Mouse (Mus musculus): ENCODE measurements around the gene Nab2.
A peak's percentile ranks its signal among the peaks of the same experiment; 100 is the strongest.
"Not testable (repeated sequence)": the region's sequence is repeated elsewhere in the genome, so short reads cannot be mapped to it uniquely, and the experiment has no call there.

The Nab2 gene

DNA sequence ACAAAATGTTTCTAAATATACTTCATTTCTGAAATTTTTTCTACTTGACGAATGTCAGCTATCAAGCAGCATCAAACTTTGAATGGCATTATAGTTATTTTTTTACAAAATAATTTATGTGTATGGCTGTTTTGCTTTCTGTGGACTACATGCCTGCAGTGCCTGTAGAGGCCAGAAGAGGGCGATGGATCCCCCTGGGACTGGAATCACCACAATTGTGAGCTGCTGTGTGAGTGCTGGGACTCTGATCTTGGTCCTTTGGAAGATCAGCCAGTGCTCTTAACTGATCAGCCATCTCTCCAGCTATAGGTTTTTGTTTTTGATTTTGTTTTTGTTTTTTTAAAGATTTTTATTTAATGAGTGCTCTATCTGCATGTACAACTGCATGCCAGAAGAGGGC lies 2.9 kb upstream of the Nab2 start:
- DNase-seq, result no peak

GRCm38 (mm10) chr10:127670185-127670584 lies 1.8 kb upstream of the Nab2 start:
- DNase-seq, result no peak

DNA sequence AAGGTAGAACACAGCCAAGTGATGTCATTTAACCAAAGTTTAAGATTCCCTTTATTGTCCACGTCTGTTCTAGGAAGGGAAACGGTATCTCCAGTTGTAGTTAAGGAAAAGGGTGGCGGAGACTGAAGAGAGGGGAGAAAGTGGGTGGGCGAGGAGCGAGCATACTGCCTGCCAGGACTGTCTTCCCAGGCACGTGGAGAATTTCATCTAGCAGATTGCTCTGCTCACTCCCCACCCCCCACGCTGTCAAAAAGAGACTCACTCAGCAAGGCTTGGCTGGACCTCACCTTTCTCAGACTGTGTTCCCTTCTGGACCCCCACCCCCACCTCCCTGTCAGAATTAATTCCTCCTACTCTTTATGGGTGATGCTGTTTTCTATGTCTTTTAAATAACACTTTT lies 802 bp upstream of the Nab2 start:
- DNase-seq, result no peak

- DNase-seq, result peak; percentile 59 to 71
These were observed 887 bp downstream of the Nab2 start for GRCm38 (mm10) chr10:127667269-127668092.

- DNase-seq, result peak; percentile 67 to 72
These were observed 1.7 kb downstream of the Nab2 start, which contains the start of gene Nemp1 for GRCm38 (mm10) chr10:127666501-127667268. Gene Nemp1 (plus strand): TSS chr10:127666901.

- peak in 1 of 2 experiments; percentile 29 for DNase-seq
These were observed 2.8 kb downstream of the Nab2 start for GRCm38 (mm10) chr10:127665366-127666181.

- no peak for DNase-seq
These were observed 3.5 kb downstream of the Nab2 start for GRCm38 (mm10) chr10:127664891-127665290.

DNA sequence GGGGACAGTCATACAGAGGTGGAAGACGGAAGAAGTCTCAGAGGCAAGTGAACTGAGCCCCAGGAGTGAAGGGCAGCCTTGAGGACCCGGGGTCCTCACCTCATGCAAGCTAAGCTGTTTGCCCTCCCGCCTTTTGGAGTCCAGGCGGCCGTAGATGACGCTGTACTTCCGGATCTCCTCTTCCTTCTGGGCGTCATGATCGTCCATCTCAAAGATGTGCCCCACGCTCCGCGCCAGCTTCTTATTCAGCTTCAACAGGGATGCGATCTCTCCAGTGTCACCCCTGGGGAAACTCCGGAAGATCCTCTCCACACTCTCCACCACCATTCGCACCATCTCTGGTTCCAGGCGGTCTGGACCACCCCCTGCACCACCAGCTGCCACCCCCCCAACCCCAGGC lies 4.2 kb downstream of the Nab2 start:
- DNase-seq, result no peak

DNA sequence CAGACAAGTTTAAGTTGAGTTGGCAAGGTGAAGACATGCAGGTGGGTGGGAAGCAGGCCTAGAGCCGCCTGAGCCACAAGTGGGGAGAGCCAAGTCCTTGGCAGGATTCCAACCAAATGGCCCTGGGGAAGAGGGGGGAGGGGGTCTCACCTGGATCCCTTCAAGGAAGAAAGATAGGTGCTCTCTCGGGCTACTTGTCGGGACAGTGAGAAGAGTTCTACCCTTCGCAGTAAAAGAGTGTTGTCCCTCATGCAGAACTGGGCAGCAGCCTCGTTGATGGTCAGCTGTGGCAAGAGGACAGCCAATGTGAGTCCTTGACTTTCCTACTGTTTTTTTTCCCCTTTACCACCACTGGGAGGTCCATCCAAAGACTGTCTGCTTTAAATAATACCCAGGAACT lies 4.8 kb downstream of the Nab2 start:
- no peak for DNase-seq

DNA sequence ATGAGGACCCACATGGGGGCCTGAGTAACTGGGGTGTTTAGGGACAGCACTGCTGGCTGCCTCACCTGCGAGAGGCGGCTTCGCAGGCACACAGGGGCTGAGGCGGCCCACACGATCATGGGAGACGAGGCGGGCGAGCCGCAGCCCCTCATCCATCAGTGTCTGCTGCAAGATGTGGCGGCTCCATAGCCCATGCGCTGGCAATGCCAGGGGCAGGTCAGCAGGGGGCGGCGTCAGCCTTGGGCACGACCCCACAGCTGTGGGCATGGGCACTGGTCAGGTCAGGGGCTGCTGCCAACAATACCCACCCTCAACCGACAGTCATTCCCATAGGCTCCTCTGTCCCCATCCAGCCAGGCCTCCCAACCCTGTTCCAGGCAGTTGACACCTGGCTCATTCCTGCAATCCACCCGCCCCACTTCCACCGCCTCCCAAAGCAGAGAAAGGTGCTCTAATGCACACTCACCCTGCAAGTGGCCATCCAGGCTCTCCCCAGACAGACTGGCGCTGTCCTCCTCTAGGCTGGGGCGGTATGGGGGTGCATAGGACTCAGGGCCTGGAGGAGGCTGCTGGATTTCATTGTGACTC lies 5.6 kb downstream of the Nab2 start:
- DNase-seq, result peak in 1 of 2 experiments; percentile 64

DNA sequence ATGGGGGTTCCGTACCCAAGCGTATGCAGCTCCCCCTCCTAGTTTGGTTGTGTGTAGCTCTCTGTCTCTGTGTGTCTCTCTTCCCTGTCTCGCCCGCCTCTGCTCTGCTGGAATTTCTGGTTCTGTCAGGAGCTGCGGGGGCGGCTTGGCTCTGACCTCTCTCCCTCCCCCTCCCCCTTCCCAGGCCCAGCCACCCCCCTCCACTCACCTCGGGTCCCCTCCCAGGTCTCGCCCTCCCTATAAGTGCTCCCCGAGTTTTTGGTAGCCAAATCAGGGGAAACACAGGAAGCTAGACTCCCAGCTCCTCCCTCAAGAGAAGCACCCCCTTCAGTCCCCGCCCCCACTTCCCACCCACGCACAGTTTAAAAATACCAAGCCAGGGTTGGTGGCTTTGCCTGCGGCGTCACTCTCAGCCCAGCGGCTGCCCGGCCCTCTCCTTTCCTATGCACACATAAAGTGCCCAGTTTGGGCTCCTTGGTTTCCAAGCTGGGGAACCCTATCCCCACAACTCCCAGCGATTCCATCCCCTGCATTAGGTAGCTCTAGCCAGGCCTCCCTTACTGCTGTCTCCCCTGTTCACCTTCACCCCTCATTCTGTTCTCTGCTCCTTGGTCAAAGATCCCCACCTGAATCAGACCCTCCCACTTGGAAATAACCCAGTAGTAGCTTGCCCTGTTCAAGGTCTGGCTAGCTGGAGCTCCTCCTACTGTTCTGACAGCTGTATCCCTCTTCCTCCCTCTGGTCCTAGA lies 6.3 kb downstream of the Nab2 start:
- peak in 1 of 2 experiments; percentile 65 for DNase-seq

DNA sequence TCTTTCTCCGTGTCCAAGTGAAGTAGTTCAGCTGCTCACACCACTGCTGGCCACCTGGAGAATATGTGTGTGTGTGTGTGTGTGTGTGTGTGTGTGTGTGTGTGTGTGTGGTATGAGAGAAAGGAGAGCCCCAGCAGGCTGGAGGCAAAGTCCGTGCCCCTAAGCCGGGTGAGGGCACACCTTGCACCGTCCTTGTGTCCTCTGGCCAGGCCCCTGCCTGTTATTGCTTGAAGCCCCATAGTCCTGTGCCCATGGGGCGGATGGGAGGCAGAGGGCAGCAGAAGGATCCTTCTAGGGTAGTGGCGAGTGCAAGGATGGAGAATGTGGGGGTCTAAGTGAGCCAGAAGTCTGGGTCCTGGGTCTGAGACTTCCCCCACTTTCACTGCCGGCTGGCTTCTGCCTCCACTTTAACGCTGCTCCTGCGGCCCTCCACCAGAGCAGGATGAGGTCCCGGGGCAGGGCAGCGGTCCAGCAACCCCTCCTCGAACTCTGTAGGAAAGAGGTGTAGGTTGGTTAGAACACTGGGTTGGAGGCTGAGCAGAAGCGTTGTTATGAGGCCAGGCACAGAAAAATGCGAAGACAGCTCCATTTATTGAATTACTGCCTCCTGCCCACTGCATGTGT lies 7.0 kb downstream of the Nab2 start:
- DNase-seq, result peak in 1 of 2 experiments; percentile 27

DNA sequence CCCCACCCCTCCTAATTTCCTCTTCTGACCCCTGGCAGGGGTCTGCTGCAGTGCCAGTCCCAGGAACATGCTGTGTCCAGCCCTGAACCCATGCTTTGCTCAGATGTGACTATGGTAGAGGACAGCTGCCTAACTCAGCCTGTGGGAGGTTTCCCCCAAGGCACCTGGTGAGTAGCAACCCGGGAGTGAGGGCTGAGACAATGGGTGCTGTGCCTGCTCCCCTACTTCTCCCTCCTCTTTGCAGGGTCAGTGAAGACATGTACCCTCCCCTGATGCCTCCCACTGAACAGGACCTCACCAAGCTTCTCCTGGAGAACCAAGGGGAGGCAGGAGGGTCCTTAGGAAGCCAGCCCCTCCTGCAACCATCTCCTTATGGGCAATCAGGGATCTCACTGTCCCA lies 8.8 kb downstream of the Nab2 start:
- no peak for DNase-seq

DNA sequence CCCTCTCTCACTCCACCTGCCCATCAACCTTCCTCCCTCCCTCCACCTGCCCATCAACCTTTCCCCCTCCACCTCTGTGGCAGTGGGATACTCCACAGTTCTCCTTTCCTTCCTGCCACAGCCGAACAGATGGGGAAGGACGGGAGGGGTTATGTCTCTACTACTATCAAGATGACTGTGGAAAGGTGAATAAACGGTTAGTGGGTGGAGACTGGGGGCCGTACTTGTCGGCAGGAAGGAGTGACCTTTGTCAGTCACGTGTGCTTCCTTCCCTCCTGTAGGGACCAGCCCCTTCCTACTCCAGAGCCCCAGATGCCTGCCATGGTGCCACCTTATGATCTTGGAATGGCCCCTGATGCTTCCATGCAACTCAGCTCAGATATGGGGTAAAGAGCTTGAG lies 10.3 kb downstream of the Nab2 start:
- DNase-seq, result no peak

- not testable (repeated sequence) for DNase-seq
These were observed 10.8 kb downstream of the Nab2 start for GRCm38 (mm10) chr10:127657617-127658016.

DNA sequence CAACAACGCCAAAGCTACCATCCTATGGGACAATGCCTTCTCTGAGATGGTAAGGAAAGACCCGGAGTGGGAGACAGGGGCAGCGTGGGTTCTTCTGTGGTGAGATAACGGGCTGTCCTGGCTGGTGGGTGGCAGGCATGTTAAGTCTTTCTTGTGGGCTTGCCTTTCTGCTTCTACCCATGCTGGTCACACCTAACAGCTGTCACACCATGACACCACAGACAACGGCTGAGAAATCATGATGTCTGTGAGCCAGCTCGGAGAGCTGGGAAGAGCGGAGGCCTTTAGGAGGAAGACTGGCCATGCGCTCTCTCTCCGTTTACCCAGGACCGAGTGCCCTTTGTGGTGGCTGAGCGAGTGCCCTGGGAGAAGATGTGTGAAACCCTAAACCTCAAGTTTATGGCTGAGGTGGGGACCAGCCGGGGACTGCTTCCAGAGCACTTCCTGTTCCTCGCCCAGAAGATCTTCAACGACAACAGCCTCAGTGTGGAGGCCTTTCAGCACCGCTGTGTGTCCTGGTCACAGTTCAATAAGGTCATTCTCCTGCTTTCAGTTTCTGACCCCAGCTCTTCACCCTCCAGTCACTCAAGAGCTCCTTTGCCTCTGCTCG lies 13.3 kb downstream of the Nab2 start:
- DNase-seq, result no peak

DNA sequence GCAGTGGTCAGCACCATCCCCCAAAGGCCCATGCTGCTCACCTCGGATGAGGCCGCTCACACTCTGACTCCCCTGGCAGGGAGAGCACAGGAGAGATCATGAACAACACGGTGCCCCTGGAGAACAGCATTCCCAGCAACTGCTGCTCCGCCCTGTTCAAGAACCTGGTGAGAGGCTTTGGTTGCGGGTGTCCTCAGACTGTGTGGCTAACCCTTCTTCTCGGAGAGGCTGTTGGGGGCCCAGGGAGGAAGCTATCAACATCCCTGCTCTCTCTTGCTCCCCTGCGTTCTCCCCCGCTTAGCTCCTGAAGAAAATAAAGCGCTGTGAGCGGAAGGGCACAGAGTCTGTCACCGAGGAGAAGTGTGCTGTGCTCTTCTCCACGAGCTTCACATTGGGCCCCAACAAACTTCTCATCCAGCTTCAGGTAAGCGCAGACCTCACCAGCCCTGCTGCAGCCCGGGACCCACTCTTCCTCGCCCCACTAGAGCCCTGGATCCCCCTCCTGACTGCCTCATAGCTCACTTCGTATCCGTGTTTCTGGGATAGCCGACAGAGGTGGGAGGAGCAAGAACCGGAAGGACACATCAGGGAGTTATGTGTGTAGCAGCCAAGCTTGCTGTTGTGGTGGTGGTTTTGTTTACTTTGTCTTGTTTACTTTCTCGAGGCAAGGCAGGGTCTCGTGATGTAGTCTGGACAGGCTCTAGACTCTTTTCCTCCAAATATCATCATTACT lies 15.3 kb downstream of the Nab2 start:
- no peak for DNase-seq

GRCm38 (mm10) chr10:127645791-127646190 lies 22.6 kb downstream of the Nab2 start:
- DNase-seq, result no peak

DNA sequence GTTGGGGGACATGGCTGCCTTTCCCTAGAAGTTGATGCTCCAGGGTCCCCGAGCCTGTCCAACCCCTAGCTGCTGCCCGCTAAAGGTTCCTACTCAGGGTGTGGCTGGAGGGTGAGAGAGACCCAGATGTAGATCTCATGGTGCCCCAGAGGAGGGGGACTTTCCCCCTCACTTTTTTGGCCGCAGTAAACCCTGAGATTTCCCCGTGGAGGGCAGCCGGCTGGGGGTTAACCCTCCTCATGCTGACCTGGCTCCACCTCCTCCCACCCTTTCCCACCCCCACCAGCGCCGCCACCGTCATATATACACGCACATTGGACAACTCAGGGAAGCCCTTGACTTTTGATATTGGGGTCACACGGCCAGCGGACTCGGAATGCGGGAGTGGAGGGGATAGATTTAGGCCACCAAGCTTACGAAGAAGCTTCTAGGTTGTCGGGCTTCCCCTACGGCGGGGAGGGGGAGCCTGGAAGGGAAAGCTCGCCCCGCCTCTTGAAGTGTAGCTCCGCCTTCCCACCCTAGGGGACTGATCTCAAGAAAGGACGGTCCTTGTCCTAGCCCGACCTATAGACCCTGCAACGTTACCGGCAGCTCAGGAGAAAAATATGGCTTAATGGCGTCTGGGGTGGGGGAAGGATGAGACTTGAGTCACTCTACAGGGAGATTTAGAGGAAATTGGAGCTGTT lies 24.7 kb downstream of the Nab2 start:
- DNase-seq, result peak; percentile 71 to 78

Data from thymus, adult 18-20 months (tissue).